Mouse (Mus musculus) MEL (cell line): ENCODE measurements around the gene Rhob. TPM values are rescaled to one million over a fixed set of nuclear protein-coding genes. Genes with fewer than 3 reads are reported as not detected.

Experiments
- DNase-seq: peaks from one replicate; pipeline ENCODE4 v3.0.0; 2011; ENCODE audit warnings: low read depth, low spot score
- H3K27ac ChIP-seq: 2 replicates; pipeline ENCODE4 v1.5.1; 2012; ENCODE audit warnings: low read depth, mild to moderate bottlenecking, control low read depth, low read length, moderate library complexity; ENCODE audit not compliant: control insufficient read depth
- H3K27me3 ChIP-seq, 2 experiments: fragments of 150-350 bp in 1 of 2; sonication (generic) in 1 of 2; 2 replicates each; pipeline ENCODE4 v1.6.1; 2012; ENCODE audit warnings: low read length in 2 of 2, mild to moderate bottlenecking in 2 of 2, improper control_type of control experiment in 1 of 2, moderate library complexity in 1 of 2; ENCODE audit not compliant: insufficient read depth in 2 of 2, control insufficient read depth in 1 of 2
- H3K36me3 ChIP-seq, 2 experiments: 2 replicates each; pipeline ENCODE4 v1.6.1; 2012 to 2014; ENCODE audit warnings: low read length in 2 of 2, improper control_type of control experiment in 1 of 2, inconsistent platforms in 1 of 2, mild to moderate bottlenecking in 1 of 2; ENCODE audit not compliant: insufficient read depth in 2 of 2, control insufficient read depth in 1 of 2
- H3K4me1 ChIP-seq, 2 experiments: fragments of 150-350 bp in 1 of 2; sonication (generic) in 1 of 2; 2 replicates each; pipeline ENCODE4 v1.6.1; 2012; ENCODE audit warnings: low read length in 2 of 2, improper control_type of control experiment in 1 of 2, mild to moderate bottlenecking in 1 of 2; ENCODE audit not compliant: insufficient read depth in 2 of 2, control insufficient read depth in 1 of 2
- H3K4me3 ChIP-seq, 2 experiments: fragments of 150-350 bp in 1 of 2; sonication (generic) in 1 of 2; 2 replicates each; pipeline ENCODE4 v1.5.1; 2012; ENCODE audit warnings: low read depth in 2 of 2, low read length in 2 of 2, mild to moderate bottlenecking in 2 of 2, moderate library complexity in 2 of 2, control low read depth in 1 of 2, improper control_type of control experiment in 1 of 2; ENCODE audit not compliant: control insufficient read depth in 1 of 2, insufficient read depth in 1 of 2
- H3K79me2 ChIP-seq: 2 replicates; pipeline ENCODE4 v1.6.1; 2012; ENCODE audit warnings: mild to moderate bottlenecking, low read length, moderate library complexity; ENCODE audit not compliant: control insufficient read depth, poor library complexity, insufficient read depth
- H3K9ac ChIP-seq: 2 replicates; pipeline ENCODE4 v1.6.1; 2012; ENCODE audit warnings: low read depth, mild to moderate bottlenecking, control low read depth, low read length, moderate library complexity; ENCODE audit not compliant: control insufficient read depth, poor library complexity, severe bottlenecking
- H3K9me3 ChIP-seq: fragments of 150-350 bp; sonication (generic); replicated peaks from 2 replicates; pipeline ENCODE4 v1.6.1; 2012; ENCODE audit warnings: mild to moderate bottlenecking, low read length, improper control_type of control experiment, moderate library complexity; ENCODE audit not compliant: insufficient read depth
- BHLHE40 ChIP-seq: IDR thresholded peaks from 2 replicates; pipeline ENCODE4 v1.6.1; 2012; ENCODE audit warnings: low read depth, mild to moderate bottlenecking, inconsistent platforms, low read length, improper control_type of control experiment, borderline replicate concordance
- CHD1 ChIP-seq: IDR thresholded peaks from 2 replicates; pipeline ENCODE4 v1.6.1; 2012; ENCODE audit warnings: low read depth, mild to moderate bottlenecking, inconsistent platforms, low read length, improper control_type of control experiment
- CHD2 ChIP-seq: IDR thresholded peaks from 2 replicates; pipeline ENCODE4 v1.6.1; 2011; ENCODE audit warnings: low read length, improper control_type of control experiment
- CTCF ChIP-seq, 3 experiments: IDR thresholded peaks in 2 of 3; conservative IDR thresholded peaks in 1 of 3; 2 replicates each; pipeline ENCODE4 v1.5.1; 2011 to 2012; ENCODE audit warnings: low read length in 3 of 3, low read depth in 2 of 3, mild to moderate bottlenecking in 2 of 3, improper control_type of control experiment in 1 of 3, inconsistent platforms in 1 of 3, mixed read lengths in 1 of 3, moderate library complexity in 1 of 3; ENCODE audit not compliant: control insufficient read depth in 1 of 3, insufficient read depth in 1 of 3, poor library complexity in 1 of 3, severe bottlenecking in 1 of 3
- E2F4 ChIP-seq: IDR thresholded peaks from 2 replicates; pipeline ENCODE4 v1.6.1; 2011; ENCODE audit warnings: low read depth, low read length, improper control_type of control experiment, borderline replicate concordance
- ELF1 ChIP-seq: IDR thresholded peaks from 2 replicates; pipeline ENCODE4 v1.6.1; 2014; ENCODE audit warnings: low read depth, mild to moderate bottlenecking, inconsistent platforms, low read length, improper control_type of control experiment, moderate library complexity
- EP300 ChIP-seq, 2 experiments: IDR thresholded peaks; 2 replicates each; pipeline ENCODE4 v1.6.1; 2011; ENCODE audit warnings: improper control_type of control experiment in 2 of 2, low read length in 2 of 2, low read depth in 1 of 2, mild to moderate bottlenecking in 1 of 2
- ETS1 ChIP-seq: IDR thresholded peaks from 2 replicates; pipeline ENCODE4 v1.6.1; 2012; ENCODE audit warnings: low read depth, mild to moderate bottlenecking, inconsistent platforms, low read length, improper control_type of control experiment, moderate library complexity
- GABPA ChIP-seq: IDR thresholded peaks from 2 replicates; pipeline ENCODE4 v1.6.1; 2012; ENCODE audit warnings: low read depth, mild to moderate bottlenecking, inconsistent platforms, low read length, improper control_type of control experiment, moderate library complexity
- GATA1 ChIP-seq: IDR thresholded peaks from 2 replicates; pipeline ENCODE4 v1.6.1; 2011; ENCODE audit warnings: low read depth, low read length, improper control_type of control experiment
- HCFC1 ChIP-seq: IDR thresholded peaks from 2 replicates; pipeline ENCODE4 v1.6.1; 2012; ENCODE audit warnings: low read depth, mild to moderate bottlenecking, inconsistent platforms, low read length, improper control_type of control experiment, moderate library complexity
- JUND ChIP-seq: IDR thresholded peaks from 2 replicates; pipeline ENCODE4 v1.6.1; 2011; ENCODE audit warnings: low read depth, mild to moderate bottlenecking, improper control_type of control experiment, low read length
- KAT2A ChIP-seq: conservative IDR thresholded peaks from 2 replicates; pipeline ENCODE4 v1.6.1; 2012; ENCODE audit warnings: low read depth, low read length, improper control_type of control experiment, inconsistent platforms
- MAFK ChIP-seq: IDR thresholded peaks from 2 replicates; pipeline ENCODE4 v1.6.1; 2011; ENCODE audit warnings: low read depth, mild to moderate bottlenecking, low read length, improper control_type of control experiment, borderline replicate concordance
- MAX ChIP-seq: IDR thresholded peaks from 2 replicates; pipeline ENCODE4 v1.6.1; 2011; ENCODE audit warnings: low read length, improper control_type of control experiment
- MAZ ChIP-seq: IDR thresholded peaks from 2 replicates; pipeline ENCODE4 v1.6.1; 2012; ENCODE audit warnings: low read depth, mild to moderate bottlenecking, inconsistent platforms, low read length, improper control_type of control experiment
- MEF2A ChIP-seq: IDR thresholded peaks from 2 replicates; pipeline ENCODE4 v1.6.1; 2014; ENCODE audit warnings: low read depth, mild to moderate bottlenecking, inconsistent platforms, low read length, improper control_type of control experiment; ENCODE audit not compliant: poor library complexity, insufficient replicate concordance, severe bottlenecking; ENCODE audit errors: extremely low read depth
- MXI1 ChIP-seq: IDR thresholded peaks from 2 replicates; pipeline ENCODE4 v1.6.1; 2011; ENCODE audit warnings: mild to moderate bottlenecking, low read depth, low read length, improper control_type of control experiment
- MYB ChIP-seq: IDR thresholded peaks from 2 replicates; pipeline ENCODE4 v1.6.1; 2011; ENCODE audit warnings: mild to moderate bottlenecking, low read depth, low read length, improper control_type of control experiment
- MYC ChIP-seq: IDR thresholded peaks from 2 replicates; pipeline ENCODE4 v1.6.1; 2011; ENCODE audit warnings: low read depth, mild to moderate bottlenecking, low read length, improper control_type of control experiment, moderate library complexity
- NELFE ChIP-seq: IDR thresholded peaks from 2 replicates; pipeline ENCODE4 v1.6.1; 2011; ENCODE audit warnings: low read depth, low read length, improper control_type of control experiment
- NRF1 ChIP-seq: IDR thresholded peaks from 2 replicates; pipeline ENCODE4 v1.6.1; 2014; ENCODE audit warnings: low read depth, mild to moderate bottlenecking, inconsistent platforms, low read length, improper control_type of control experiment, moderate library complexity; ENCODE audit not compliant: poor library complexity, insufficient read depth, severe bottlenecking
- POLR2A ChIP-seq, 2 experiments: IDR thresholded peaks; 2 replicates each; pipeline ENCODE4 v1.6.1; 2011 to 2012; ENCODE audit warnings: low read length in 2 of 2, mild to moderate bottlenecking in 2 of 2, control low read depth in 1 of 2, improper control_type of control experiment in 1 of 2, low read depth in 1 of 2, moderate library complexity in 1 of 2; ENCODE audit not compliant: control insufficient read depth in 1 of 2, insufficient read depth in 1 of 2, poor library complexity in 1 of 2
- POLR2AphosphoS2 ChIP-seq: IDR thresholded peaks from 2 replicates; pipeline ENCODE4 v1.6.1; 2011; ENCODE audit warnings: low read length, improper control_type of control experiment
- POLR2AphosphoS5 ChIP-seq: IDR thresholded peaks from 2 replicates; pipeline ENCODE4 v1.6.1; 2012; ENCODE audit warnings: low read depth, borderline replicate concordance, mild to moderate bottlenecking, inconsistent platforms, low read length, moderate library complexity, mixed read lengths
- RAD21 ChIP-seq: IDR thresholded peaks from 2 replicates; pipeline ENCODE4 v1.6.1; 2011; ENCODE audit warnings: mild to moderate bottlenecking, low read depth, low read length, improper control_type of control experiment
- RCOR1 ChIP-seq: IDR thresholded peaks from 2 replicates; pipeline ENCODE4 v1.6.1; 2012; ENCODE audit warnings: low read depth, mild to moderate bottlenecking, inconsistent platforms, low read length, improper control_type of control experiment
- SMC3 ChIP-seq: IDR thresholded peaks from 2 replicates; pipeline ENCODE4 v1.6.1; 2011; ENCODE audit warnings: low read depth, low read length, improper control_type of control experiment
- TAL1 ChIP-seq: IDR thresholded peaks from 2 replicates; pipeline ENCODE4 v1.6.1; 2012; ENCODE audit warnings: mild to moderate bottlenecking, inconsistent platforms, low read length, moderate library complexity, mixed read lengths
- TBP ChIP-seq: IDR thresholded peaks from 2 replicates; pipeline ENCODE4 v1.8.0; 2011; ENCODE audit warnings: low read depth, low read length, improper control_type of control experiment
- UBTF ChIP-seq: IDR thresholded peaks from 2 replicates; pipeline ENCODE4 v1.6.1; 2012; ENCODE audit warnings: low read depth, mild to moderate bottlenecking, inconsistent platforms, low read length, improper control_type of control experiment, moderate library complexity, borderline replicate concordance; ENCODE audit not compliant: insufficient read depth
- USF1 ChIP-seq: IDR thresholded peaks from 2 replicates; pipeline ENCODE4 v1.6.1; 2014; ENCODE audit warnings: low read depth, mild to moderate bottlenecking, inconsistent platforms, low read length, improper control_type of control experiment, moderate library complexity
- ZC3H11A ChIP-seq: IDR thresholded peaks from 2 replicates; pipeline ENCODE4 v1.6.1; 2012; ENCODE audit warnings: low read depth, mild to moderate bottlenecking, inconsistent platforms, low read length, improper control_type of control experiment
- ZKSCAN1 ChIP-seq: IDR thresholded peaks from 2 replicates; pipeline ENCODE4 v1.6.1; 2012; ENCODE audit warnings: low read depth, mild to moderate bottlenecking, inconsistent platforms, low read length, improper control_type of control experiment, moderate library complexity
- ZNF384 ChIP-seq: IDR thresholded peaks from 2 replicates; pipeline ENCODE4 v1.6.1; 2012; ENCODE audit warnings: low read depth, mild to moderate bottlenecking, inconsistent platforms, low read length, improper control_type of control experiment
- polyA plus RNA-seq, 2 experiments: library from polyadenylated mRNA; stranded (reverse) in 1 of 2; unstranded in 1 of 2; fragments of >175 nt in 1 of 2; fragments of >200 nt in 1 of 2; gene quantifications; 2 replicates each; pipeline versions ENCODE4 v1.2.1 to v1.2.4; 2012; ENCODE audit warnings: low replicate concordance in 2 of 2, low read depth in 1 of 2; ENCODE audit not compliant: insufficient read length in 2 of 2, insufficient read depth in 1 of 2, missing spikeins in 1 of 2
- total RNA-seq: library from RNA; depleted of rRNA; stranded (reverse); fragments of 300-350 nt; gene quantifications from 2 replicates; pipeline ENCODE4 v1.2.3, GENCODE M21; 2012

The Rhob gene
- total and polyA plus RNA-seq, 3 experiments, result 1.8 to 6.0 TPM; not detected in 1

- Histone ChIP-seq H3K9ac (no peak overlapping the region), H3K79me2 (no peaks in the 10 kb centered on the region; the same call in 1 of the 2 replicates), H3K36me3 (no peaks in the 10 kb centered on the region; a peak in 1 of 4 replicates), H3K27me3 (peaks cover 0 to 1% of the 10 kb centered on the region in 2 experiments; a peak in 1 of 4 replicates), H3K4me1 (peaks cover 2 to 19% of the 10 kb centered on the region in 2 experiments), H3K4me3 (no peak overlapping the region), H3K9me3 (no peaks in the 10 kb centered on the region), H3K27ac (no peak overlapping the region)
- DNase-seq, result peak; percentile 74
- no peak for TF ChIP-seq GATA1
- no peak for TF ChIP-seq ETS1
- no peak for TF ChIP-seq TBP
- no peak for TF ChIP-seq POLR2AphosphoS2
- no peak for TF ChIP-seq MYC
- TF ChIP-seq KAT2A, result no peak
- TF ChIP-seq MAZ, result no peak
- TF ChIP-seq NELFE, result no peak
- TF ChIP-seq POLR2A (IDR thresholded peaks at IDR 0.05; ENCODE audit: control insufficient read depth in 1 of 2, insufficient read depth in 1 of 2, low read depth in 1 of 2, low read length in 2 of 2, poor library complexity in 1 of 2), result no peak
- TF ChIP-seq NRF1, result no peak
- no peak for TF ChIP-seq MXI1
- TF ChIP-seq TAL1, result no peak
- TF ChIP-seq JUND, result no peak
- peak; percentile 12 to 78 (median 26); a peak in 5 of 6 replicates for TF ChIP-seq CTCF (IDR thresholded peaks at IDR 0.05 in 2 of 3, conservative IDR thresholded peaks at IDR 0.05 in 1 of 3; ENCODE audit: control insufficient read depth in 1 of 3, insufficient read depth in 1 of 3, low read depth in 2 of 3, low read length in 3 of 3, poor library complexity in 1 of 3, severe bottlenecking in 1 of 3)
- TF ChIP-seq RAD21, result peak; percentile 82
- TF ChIP-seq HCFC1, result no peak
- TF ChIP-seq GABPA, result no peak
- TF ChIP-seq SMC3, result peak; percentile 74
- no peak for TF ChIP-seq RCOR1
- no peak for TF ChIP-seq MEF2A
- no peak for TF ChIP-seq BHLHE40
- TF ChIP-seq UBTF, result no peak
- no peak for TF ChIP-seq CHD2
- no peak for TF ChIP-seq EP300 (IDR thresholded peaks at IDR 0.05; ENCODE audit: low read depth in 1 of 2, low read length in 2 of 2)
- TF ChIP-seq ZNF384, result peak; percentile 71
- TF ChIP-seq USF1, result no peak
- TF ChIP-seq MAFK, result no peak
- no peak for TF ChIP-seq MYB
- no peak for TF ChIP-seq ELF1
- no peak for TF ChIP-seq ZKSCAN1
- TF ChIP-seq MAX, result no peak
- TF ChIP-seq ZC3H11A, result peak; percentile 66
- TF ChIP-seq POLR2AphosphoS5, result no peak
- TF ChIP-seq CHD1, result no peak
- no peak for TF ChIP-seq E2F4
Observed at GRCm38 (mm10) chr12:8502546-8502945, 2.7 kb upstream of the Rhob start.
